Mouse (Mus musculus) ovary, postnatal 10 days (tissue): ENCODE data around the gene Hmcn1.

Source experiments
- DNase-seq: peaks from one replicate; pipeline ENCODE4 v3.0.0; 2022; ENCODE audit warnings: low spot score

The Hmcn1 gene

GRCm38 (mm10) chr1:150877920-150878319 lies 115.3 kb downstream of the Hmcn1 start:
- DNase-seq: no peak

GRCm38 (mm10) chr1:150874025-150874424 lies 119.2 kb downstream of the Hmcn1 start:
- DNase-seq: no peak

- no peak for DNase-seq
Measured at GRCm38 (mm10) chr1:150873231-150873630, 120.0 kb downstream of the Hmcn1 start.

DNA sequence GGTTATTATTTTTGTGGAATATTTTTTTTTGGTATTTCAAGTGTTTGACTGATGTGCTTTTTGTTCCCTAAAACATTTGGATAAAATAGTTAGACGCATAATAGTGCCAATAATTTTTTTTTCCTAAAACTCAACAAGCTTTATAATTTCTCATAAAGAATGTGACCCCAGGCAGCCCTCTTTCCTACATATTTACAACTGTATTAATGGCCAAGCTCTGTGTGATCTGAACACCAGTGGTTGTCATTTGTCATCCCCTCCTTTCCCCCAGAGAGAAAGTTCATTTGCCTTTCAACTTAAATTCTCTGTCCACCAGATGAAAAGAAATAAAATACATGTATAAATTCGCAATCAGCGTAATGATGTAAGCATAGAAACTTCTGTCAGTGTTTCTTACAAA lies 121.1 kb downstream of the Hmcn1 start:
- DNase-seq: no peak

GRCm38 (mm10) chr1:150869189-150869588 lies 124.0 kb downstream of the Hmcn1 start:
- DNase-seq: no peak

DNA sequence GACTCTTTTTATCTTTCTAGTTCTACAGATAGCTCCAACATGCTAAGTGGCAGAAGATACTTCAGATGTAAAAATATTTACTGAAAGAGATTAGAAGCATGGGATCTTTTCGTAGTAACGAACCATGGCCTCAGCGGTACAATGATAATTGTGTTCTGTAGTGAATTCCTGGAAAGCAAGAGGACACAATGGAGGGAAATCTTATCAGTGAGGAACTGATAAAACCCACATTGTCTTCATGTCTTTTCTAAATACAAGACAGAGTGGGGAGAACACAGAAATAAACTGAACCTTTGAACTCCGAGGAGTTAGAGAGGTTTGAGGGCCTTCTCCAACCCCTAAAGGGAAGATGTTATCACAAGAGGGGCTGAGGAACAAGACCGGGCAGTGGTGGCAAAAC lies 126.6 kb downstream of the Hmcn1 start:
- no peak for DNase-seq

- DNase-seq: no peak
Measured at GRCm38 (mm10) chr1:150857779-150858178, 135.5 kb downstream of the Hmcn1 start.

DNA sequence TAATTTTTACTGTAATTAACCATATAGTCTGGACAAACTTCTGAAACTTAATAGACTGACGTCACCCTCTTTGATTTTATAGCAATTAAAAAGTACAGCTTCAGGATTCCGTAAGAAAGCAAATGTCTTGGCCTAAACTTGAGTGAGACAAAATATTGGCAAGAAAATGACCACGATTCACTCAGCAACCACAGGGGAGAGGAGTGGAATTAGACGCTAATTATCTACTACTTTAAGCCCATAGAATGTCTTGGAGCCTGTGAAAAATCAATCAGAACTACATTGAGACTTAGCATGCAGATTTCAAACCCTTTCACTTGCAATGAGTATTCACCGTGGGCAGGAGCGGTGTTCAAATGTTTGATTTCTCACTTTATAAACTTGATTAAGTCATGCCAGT lies 159.8 kb downstream of the Hmcn1 start:
- DNase-seq: no peak

GRCm38 (mm10) chr1:150829851-150830250 lies 163.4 kb downstream of the Hmcn1 start:
- DNase-seq: no peak

GRCm38 (mm10) chr1:150827169-150827568 lies 166.1 kb downstream of the Hmcn1 start:
- DNase-seq: no peak

DNA sequence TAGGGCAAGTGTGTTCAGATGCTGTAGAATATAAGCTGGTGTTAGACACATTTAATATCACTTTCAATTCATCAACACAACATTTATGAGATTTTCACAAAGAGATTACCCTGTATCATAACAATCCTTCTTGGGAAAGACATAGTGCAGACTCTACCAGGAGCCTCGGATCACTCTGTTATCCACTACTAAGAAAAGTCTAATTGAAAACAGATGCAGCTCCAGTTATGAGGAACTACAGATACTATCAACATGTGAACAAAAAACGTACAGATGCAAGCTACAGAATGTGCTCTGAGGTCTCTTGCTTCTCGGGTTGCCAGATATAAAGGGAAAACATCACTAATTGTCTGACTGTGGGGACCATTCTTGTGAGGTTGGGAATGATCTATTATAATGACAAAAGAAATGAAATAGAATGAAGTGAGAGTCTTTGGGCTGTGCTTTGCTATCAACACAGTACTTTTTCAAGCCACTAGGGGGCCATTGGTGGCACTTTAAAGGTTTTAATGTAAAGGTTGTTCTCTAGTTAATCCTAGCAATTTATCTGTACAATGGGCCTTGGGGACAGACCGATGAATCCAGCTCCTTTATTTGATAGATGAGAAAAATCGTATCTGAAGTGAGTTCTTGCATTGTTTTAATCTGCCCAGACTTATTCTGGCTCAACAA lies 168.8 kb downstream of the Hmcn1 start:
- no peak for DNase-seq

DNA sequence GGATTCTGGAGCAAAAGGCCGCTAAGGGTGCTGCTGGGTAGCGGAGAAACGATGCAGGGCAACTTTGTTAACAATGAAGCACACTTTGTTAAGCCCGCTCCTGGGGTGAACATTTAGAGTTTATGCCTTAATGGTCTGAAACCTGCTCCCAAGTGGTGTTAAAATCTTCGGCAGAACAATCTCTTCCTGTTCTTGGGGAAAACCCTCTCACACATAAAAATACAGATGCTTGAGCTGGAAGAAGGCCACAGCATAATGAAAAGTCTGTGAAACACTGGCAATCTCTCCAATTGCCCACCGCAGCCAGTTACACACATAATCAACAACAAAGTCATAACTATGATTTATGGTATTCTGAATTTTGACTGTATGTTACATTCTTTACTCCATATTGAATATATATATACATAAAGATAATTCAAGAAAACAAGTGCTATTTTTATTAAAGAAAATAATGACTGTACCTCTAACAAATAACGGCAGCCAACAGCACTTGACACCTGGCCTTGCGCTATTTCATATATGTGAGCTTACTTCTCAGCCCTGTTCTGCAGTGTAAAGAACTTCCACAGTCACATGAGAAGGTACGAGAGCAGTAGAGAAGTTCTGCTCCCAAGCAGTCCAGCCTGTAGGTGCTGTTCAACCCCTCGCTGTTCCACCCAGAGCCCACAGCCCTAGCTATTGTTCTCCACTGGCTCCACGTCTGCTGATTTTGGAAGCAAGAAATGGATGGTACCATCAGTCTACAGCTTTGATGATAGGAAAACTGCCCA lies 177.0 kb downstream of the Hmcn1 start:
- no peak for DNase-seq

DNA sequence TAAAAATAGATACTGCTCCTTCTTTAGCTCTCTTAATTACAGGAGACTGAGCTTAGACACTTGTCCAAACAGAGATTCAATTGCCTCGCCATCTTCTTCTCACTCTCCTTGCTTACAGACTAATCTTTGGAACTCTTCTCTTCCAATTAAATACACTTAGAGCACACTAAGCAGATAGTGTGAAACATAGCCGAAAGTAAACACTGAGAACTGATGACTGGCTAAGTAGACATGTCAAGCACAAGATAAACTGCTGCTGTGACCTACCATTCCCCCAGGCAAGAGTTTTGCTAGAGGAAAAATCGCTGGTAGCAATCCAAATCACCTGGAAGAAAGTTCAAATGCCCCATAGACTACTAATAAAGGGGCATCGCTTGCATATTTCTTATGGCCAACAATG lies 178.3 kb downstream of the Hmcn1 start:
- no peak for DNase-seq

GRCm38 (mm10) chr1:150813381-150813780 lies 179.9 kb downstream of the Hmcn1 start:
- DNase-seq: no peak

DNA sequence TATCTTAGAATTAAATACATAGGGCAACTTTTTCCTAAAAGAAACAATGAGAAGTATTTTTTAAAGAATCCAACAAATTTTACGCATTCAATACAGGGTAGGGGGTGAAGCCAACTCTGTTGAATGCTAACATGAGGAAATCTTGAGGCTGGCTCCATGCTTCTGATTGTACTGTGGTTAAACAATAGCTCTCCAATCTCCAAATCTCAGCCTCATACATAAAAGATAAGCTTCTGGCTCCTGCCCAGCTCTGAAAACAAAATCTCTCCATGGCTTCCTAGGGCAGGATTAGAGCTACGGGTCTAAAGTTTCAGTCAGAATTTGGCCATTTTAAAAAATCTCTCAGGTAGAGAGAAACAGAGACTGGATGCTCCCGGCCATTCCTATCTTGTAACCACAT lies 186.4 kb downstream of the Hmcn1 start:
- DNase-seq: no peak

- DNase-seq: no peak
Measured at GRCm38 (mm10) chr1:150805466-150805865, 187.8 kb downstream of the Hmcn1 start.

DNA sequence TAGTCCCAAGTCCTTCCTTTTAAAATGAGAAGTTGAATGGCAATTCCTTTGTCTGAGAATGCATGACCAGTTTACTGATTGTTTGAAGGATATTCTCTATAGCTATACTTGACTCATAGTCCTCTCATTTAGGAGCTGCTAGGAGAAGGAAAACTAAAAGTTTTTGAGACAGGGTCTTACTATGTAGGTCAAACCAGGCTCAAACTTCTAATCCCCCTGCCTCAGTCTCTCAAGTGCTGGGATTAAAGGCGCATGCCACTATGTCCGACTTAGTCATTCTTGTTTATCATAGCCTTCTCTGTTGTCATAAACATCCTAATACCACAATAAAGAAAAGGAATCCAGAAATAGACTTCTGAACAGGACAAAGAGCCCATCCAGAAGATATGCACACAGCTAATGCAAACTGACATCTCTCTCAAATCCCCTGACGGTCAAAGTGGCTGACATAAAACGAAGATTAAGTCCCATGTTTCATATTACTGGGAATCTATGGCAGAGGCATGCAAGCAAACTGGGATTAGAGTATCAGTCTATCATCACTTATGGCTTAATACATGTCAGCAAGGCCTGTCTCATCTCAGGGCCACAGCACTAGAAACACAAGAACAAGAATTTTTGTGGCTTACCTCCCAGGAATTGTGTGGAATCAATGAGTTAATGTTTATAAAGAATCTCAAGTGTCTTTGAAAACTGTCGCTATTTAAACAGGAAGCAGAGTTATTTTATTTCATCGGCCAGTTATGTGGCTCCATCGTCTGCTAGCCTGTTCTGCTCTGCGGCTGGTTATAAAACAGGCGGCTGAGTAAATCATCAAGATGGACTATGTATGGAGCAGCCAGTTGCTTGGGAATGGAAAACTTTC lies 188.8 kb downstream of the Hmcn1 start:
- no peak for DNase-seq

- DNase-seq: no peak
Measured at GRCm38 (mm10) chr1:150802642-150803041, 190.6 kb downstream of the Hmcn1 start.

DNA sequence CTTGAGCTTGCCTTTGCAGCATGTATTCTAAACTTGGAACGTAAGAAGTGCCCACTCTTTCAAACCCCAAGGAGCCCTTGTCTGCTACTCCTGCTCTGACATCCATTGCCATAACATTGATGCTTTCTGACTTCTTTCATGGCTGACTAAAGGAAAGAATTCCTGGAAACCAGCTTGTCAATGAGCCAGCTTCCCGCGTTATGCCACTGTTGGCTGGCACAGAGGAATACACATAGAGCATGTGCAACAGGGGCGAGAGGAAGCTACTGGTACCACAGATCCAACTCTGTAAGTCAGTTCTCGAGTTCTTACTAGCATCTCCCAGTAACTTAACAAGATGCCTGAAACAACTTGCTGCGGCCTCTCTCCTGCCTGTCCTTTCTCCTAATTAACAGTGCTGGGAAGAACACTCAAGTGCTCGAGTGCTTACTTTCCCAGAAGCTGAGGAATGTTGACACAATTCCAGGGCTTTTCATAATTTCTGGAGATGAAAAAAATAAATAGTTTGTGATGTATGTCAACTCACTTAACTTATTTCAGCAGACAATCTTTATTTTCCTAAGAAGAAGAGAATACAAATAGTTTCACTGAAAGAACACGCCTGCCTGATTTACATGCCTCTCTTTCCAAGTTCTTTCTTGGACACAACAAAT lies 192.5 kb downstream of the Hmcn1 start:
- DNase-seq: no peak

DNA sequence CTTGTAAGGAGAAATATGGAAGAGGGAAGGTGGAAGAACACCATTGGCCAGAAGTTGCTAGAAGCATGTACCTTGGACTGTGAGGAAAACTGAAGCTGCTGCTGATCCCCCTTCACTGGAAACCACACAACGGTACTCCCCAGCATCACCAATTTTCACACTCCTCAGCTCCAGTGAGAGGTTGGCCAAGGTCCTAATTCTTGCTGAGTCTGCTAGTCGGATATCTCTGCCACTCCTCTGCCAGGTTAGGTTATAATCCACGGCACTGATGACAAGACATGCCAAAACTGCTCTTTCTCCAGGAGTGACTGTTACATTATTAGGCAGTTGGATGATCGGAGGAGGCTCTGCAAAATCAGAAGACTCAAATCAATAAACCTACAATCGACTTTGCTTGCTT lies 194.6 kb downstream of the Hmcn1 start:
- DNase-seq: no peak

GRCm38 (mm10) chr1:150786746-150787145 lies 206.5 kb downstream of the Hmcn1 start:
- DNase-seq: no peak
